Mouse (Mus musculus): ENCODE measurements around the gene Camk1g. TPM values are rescaled to one million over a fixed set of nuclear protein-coding genes. Genes with fewer than 3 reads are reported as not detected.

Camk1g gene
- polyA plus RNA-seq, 1 experiment from 2014 or later = 0.86 TPM

DNA sequence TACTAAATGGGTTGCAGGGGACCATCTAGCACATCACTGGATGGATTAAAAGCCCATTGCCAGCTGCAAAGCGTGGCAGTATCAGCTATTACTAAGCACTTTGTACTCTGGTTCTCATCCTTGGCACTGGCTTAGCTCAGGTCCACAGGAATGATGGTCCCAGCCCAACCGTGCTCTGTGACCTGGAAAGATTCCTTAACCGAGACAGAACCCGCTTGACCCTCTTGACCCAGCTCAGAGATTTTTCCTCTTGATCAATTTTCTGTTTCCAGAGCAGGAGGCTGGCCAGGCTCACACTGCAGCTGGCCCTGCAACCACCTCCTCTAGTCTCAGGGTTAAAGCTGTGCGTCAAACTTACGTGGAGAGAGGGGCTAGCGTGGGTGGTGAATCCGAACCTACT, 1.0 kb downstream of the Camk1g start:
- Histone ChIP-seq H3K4me3 (no peak overlapping the region), H3K4me1 (no peaks in the 10 kb centered on the region), H3K27ac (no peak overlapping the region), H3K4me2 (no peak overlapping the region), H3K27me3 (replicated peaks) (0 out of 2 replicates have a peak, but pooled peaks cover 13% of the 10 kb centered on the region), H3K9ac (no peak overlapping the region), H3K36me3 (no peaks in the 10 kb centered on the region), H3K9me3 (replicated peaks) (no peaks in the 10 kb centered on the region)
- 63% methylated on average over 8 of the region's 8 CpGs for WGBS (ENCODE audit: insufficient replicate concordance)
- no peak for ATAC-seq

DNA sequence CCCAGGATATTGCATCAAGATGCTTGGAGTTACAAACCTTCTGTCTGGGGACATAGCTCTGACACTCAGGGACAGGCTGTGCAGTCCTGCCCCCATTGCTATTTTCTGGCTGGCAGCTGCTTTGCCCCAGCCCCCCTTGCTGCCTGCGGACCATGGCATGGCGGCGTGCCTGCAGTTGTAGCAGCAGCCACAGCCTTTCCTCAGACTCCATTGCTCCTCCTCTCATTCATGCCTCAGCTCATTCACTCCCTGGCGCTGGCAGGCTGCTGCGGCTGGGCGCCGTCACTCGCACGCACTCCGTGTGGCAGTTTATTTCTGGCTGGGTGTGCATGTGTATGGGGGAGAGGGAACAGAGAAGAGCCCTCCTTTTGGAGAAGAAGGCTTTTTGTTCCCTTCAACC, 2.0 kb downstream of the Camk1g start:
- no peak overlapping the region for H3K27ac ChIP-seq
- no peak overlapping the region for H3K4me3 ChIP-seq
- no peaks in the 10 kb centered on the region for H3K9me3 ChIP-seq (replicated peaks)
- H3K9ac ChIP-seq = no peak overlapping the region
- H3K4me1 ChIP-seq = no peaks in the 10 kb centered on the region
- 0 out of 2 replicates have a peak, but pooled peaks cover 13% of the 10 kb centered on the region for H3K27me3 ChIP-seq (replicated peaks)
- no peak for ATAC-seq
- 52% methylated on average over 10 of the region's 10 CpGs for WGBS (ENCODE audit: insufficient replicate concordance)
- H3K4me2 ChIP-seq = no peak overlapping the region
- H3K36me3 ChIP-seq = no peaks in the 10 kb centered on the region

DNA sequence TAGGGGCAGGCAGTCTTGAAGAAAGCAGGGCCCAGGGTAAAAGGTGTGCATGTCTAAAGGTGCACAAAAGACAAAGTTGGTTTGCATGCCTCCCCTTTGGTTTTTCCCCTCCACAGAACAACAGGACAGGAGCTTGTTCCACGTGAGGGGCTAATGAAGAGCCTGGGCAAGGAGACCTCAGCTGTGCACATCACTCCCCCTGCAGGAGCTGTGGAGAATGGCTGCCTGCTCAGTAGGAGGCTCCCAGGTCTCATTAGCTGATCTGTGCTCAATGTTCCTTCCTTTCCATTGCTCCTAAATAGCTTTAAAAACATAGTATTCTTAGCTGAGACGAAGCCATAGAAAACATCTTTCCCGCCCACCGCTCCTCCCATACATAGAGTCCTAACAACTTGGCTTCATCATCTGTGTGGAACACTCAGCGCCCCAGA, 6.3 kb downstream of the Camk1g start:
- ATAC-seq = no peak

DNA sequence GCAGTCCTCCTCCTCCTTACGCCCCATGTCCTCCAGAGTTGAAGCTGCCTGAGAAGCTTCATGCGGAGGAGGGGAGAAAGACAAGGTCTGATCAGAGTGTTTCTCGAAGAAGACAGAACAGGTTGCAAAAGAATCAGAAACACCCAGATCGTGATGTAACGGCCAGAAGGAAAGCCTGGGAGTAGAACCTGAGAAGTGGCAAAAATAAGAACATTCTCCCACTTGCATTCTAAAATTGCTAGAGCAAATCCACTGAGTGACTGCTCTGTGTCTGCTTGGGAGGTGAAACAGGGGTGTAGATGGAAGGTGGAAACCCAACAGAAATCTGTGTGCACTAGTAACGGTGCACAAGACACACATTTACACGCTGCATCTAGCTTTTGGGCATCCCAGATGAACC, 8.0 kb downstream of the Camk1g start:
- ATAC-seq = no peak
- Histone ChIP-seq H3K27me3 (replicated peaks) (0 out of 2 replicates have a peak, but pooled peaks cover 3% of the 10 kb centered on the region), H3K9me3 (replicated peaks) (no peaks in the 10 kb centered on the region), H3K27ac (no peak overlapping the region), H3K4me1 (no peaks in the 10 kb centered on the region), H3K36me3 (no peaks in the 10 kb centered on the region), H3K4me2 (no peak overlapping the region), H3K4me3 (no peak overlapping the region), H3K9ac (no peak overlapping the region)
- WGBS (ENCODE audit: insufficient replicate concordance) = 69% methylated on average over 7 of the region's 7 CpGs

More for the DNA sequence above, 6.3 kb downstream of the Camk1g start:
- Histone ChIP-seq H3K36me3 (no peaks in the 10 kb centered on the region), H3K4me1 (no peaks in the 10 kb centered on the region), H3K9ac (no peak overlapping the region), H3K9me3 (replicated peaks) (no peaks in the 10 kb centered on the region), H3K4me3 (no peak overlapping the region), H3K27me3 (replicated peaks) (0 out of 2 replicates have a peak, but pooled peaks cover 13% of the 10 kb centered on the region), H3K4me2 (no peak overlapping the region), H3K27ac (no peak overlapping the region)
- 52% methylated on average over 5 of the region's 5 CpGs for WGBS (ENCODE audit: insufficient replicate concordance)

DNA sequence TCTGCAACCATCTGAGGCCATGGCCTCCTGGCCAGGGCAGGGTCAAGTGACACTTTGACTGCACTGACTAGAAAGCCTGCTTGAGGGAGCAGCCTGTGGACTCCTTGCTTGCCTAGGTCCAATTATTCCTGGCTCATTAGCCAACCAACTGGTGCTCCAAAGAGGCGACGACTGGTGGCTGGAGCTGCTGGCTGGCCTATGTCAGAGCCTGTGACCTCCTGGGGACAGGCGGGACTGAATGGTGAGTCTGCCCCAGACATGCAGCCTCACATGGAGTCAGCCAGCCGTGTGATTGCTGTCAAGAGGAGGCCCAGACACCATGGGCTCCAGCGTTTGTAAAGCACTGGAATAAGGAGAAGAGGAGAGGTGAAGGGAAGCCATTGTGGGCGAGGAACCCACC, 8.9 kb downstream of the Camk1g start:
- no peak for ATAC-seq
- Histone ChIP-seq H3K4me3 (no peak overlapping the region), H3K36me3 (no peaks in the 10 kb centered on the region), H3K9ac (no peak overlapping the region), H3K27ac (no peak overlapping the region), H3K9me3 (replicated peaks) (no peaks in the 10 kb centered on the region), H3K27me3 (replicated peaks) (0 out of 2 replicates have a peak, but pooled peaks cover 3% of the 10 kb centered on the region), H3K4me1 (no peaks in the 10 kb centered on the region), H3K4me2 (no peak overlapping the region)
- WGBS (ENCODE audit: insufficient replicate concordance) = 54% methylated on average over 6 of the region's 6 CpGs

DNA sequence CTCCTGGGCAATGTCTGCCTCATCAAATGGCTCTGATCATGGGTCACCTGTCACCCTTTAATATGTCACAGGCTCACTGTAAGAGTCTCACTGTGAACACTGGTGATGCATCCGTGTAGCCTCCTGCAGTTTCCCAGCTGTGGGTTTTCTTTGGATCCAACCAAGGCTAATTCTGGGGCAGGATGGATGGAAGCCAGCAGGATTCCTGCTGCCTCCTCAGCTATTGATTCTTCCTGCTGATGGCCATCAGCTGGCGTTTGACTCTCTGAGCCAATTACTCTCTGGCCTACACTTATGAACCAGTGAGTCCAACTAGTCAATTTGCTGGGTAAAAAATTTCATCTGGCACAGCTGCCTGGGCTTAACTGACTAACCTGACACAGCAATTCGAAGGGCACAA, 10.9 kb downstream of the Camk1g start:
- no peak overlapping the region for H3K4me2 ChIP-seq
- no peak overlapping the region for H3K4me3 ChIP-seq
- H3K4me1 ChIP-seq = no peaks in the 10 kb centered on the region
- no peaks in the 10 kb centered on the region for H3K9me3 ChIP-seq (replicated peaks)
- H3K27ac ChIP-seq = no peak overlapping the region
- no peak for ATAC-seq
- H3K27me3 ChIP-seq (replicated peaks) = no peaks in the 10 kb centered on the region
- no peak overlapping the region for H3K9ac ChIP-seq
- 52% methylated on average over 3 of the region's 3 CpGs for WGBS (ENCODE audit: insufficient replicate concordance)
- H3K36me3 ChIP-seq = no peaks in the 10 kb centered on the region

DNA sequence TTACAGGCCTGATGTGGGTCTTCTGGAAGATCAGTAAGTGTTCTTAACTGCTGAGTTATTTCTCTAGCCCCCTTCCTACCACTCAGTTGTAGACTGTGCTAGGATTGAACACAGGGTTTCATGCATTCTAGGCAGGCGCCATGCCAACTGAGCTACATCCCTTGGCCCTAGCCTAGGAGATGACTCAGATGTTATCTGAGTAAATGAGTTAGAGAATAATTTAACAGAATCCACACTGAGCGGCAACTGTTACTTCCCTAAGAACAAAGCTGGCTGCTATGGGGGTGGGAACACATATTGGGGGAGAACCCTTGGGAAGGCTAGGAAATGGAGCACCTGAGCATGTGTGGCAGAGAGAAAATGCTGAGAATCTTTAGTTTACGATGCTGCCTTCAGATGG, 18.5 kb downstream of the Camk1g start:
- no peak overlapping the region for H3K4me2 ChIP-seq
- H3K27ac ChIP-seq = no peak overlapping the region
- H3K4me3 ChIP-seq = no peak overlapping the region
- ATAC-seq = no peak
- H3K4me1 ChIP-seq = no peaks in the 10 kb centered on the region
- WGBS (ENCODE audit: insufficient replicate concordance) = 59% methylated on average over 3 of the region's 3 CpGs
- H3K27me3 ChIP-seq (replicated peaks) = no peaks in the 10 kb centered on the region
- no peak overlapping the region for H3K9ac ChIP-seq
- no peaks in the 10 kb centered on the region for H3K9me3 ChIP-seq (replicated peaks)
- no peaks in the 10 kb centered on the region for H3K36me3 ChIP-seq

DNA sequence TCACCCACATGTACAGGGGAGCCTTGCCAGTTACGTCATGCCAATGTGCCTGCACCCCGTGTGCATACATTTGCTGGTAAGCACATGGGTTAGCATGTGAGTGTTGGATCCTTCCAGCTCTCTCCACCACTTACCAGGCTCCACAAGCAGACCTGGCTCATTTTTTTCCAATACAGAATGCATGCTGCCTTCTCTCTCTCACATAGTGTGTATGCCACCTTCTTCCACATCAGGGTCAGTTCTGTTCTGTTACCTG, 19.6 kb downstream of the Camk1g start:
- no peak overlapping the region for H3K4me3 ChIP-seq
- ATAC-seq = no peak
- H3K27ac ChIP-seq = no peak overlapping the region
- 78% methylated on average over 2 of the region's 2 CpGs for WGBS (ENCODE audit: insufficient replicate concordance)
- H3K36me3 ChIP-seq = no peaks in the 10 kb centered on the region
- H3K4me2 ChIP-seq = no peak overlapping the region
- H3K27me3 ChIP-seq (replicated peaks) = no peaks in the 10 kb centered on the region
- H3K9me3 ChIP-seq (replicated peaks) = no peaks in the 10 kb centered on the region
- no peak overlapping the region for H3K9ac ChIP-seq
- H3K4me1 ChIP-seq = no peaks in the 10 kb centered on the region

DNA sequence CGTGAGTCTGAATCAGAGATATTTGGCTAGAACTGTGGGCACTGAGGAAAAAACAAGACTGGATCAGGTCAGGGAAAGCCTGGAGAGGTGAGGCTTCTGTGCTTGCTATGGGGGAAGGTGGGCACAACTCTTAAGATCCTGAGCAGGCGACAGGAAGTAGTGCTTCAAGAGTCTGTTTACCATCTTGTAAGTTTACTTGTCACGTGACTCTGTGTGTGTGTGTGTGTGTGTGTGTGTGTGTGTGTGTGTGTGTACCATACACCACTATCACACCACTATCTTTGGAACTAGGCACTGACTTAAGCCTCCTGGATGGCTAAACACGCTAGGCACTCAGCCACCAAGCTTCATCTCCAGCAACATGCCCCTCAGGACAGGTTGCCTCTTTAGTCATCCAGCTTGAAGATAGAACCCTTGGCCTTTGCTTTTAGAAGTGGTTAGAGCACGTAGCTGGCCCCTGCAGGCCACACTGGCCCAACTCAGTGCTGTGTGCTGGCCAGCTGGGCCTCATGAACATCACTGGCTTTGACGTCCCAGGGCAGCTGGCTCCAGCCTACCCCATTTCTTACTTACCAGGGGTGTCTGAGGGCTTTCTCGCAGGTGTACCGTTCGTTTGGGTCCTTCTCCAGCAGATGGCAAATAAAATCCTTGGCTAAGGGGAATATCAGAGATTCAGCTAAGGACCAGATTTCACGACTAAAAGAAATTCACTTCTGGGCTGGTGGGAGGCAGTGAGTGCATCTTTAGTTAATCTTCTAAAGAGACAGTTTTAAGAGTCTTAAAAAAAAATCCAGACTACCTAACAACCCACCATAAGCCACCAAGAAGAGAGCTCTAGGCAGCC, 20.2 kb downstream of the Camk1g start:
- no peak overlapping the region for H3K4me3 ChIP-seq
- no peaks in the 10 kb centered on the region for H3K4me1 ChIP-seq
- no peak overlapping the region for H3K4me2 ChIP-seq
- H3K9me3 ChIP-seq (replicated peaks) = no peaks in the 10 kb centered on the region
- 57% methylated on average over 10 of the region's 10 CpGs for WGBS (ENCODE audit: insufficient replicate concordance)
- ATAC-seq = no peak
- H3K9ac ChIP-seq = no peak overlapping the region
- no peaks in the 10 kb centered on the region for H3K27me3 ChIP-seq (replicated peaks)
- no peak overlapping the region for H3K27ac ChIP-seq
- no peaks in the 10 kb centered on the region for H3K36me3 ChIP-seq

DNA sequence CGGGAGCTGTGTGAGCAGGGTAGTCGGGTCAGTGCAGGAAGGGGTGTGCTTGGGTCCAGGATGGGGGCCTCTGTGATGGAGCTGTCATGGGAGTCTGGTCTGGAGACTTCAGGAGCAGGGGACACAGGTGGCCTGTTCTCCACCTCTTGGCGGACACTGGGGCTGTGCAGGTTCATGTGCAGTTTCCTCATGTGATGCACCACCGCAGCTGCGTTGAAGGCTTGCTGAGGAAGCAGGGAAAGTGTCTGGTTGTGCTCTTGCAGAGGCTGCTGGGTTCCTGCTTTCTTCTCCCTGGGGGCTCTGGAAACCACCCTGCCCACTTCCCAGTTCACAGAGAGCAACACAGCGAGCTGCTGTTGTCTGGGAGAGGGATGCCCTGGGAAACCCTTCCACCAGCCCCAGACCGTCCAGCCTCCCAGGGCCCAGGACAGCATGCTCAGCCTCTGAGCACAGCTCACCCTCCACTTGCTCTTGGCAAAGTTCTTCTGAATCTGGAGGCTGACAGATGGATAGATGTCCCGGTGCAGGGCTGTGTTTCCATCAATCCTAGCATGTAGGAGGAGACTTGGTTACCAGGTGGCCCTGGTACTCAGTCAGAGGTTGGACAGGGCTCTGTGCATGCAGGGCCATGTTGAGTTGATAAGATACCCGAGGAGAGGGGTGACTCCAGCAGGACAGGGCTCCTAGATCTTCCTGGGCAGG, 21.7 kb downstream of the Camk1g start:
- no peaks in the 10 kb centered on the region for H3K36me3 ChIP-seq
- no peak for ATAC-seq
- no peaks in the 10 kb centered on the region for H3K9me3 ChIP-seq (replicated peaks)
- no peaks in the 10 kb centered on the region for H3K4me1 ChIP-seq
- no peak overlapping the region for H3K4me2 ChIP-seq
- WGBS (ENCODE audit: insufficient replicate concordance) = 56% methylated on average over 9 of the region's 9 CpGs
- no peak overlapping the region for H3K9ac ChIP-seq
- no peak overlapping the region for H3K4me3 ChIP-seq
- no peak overlapping the region for H3K27ac ChIP-seq
- H3K27me3 ChIP-seq (replicated peaks) = no peaks in the 10 kb centered on the region

DNA sequence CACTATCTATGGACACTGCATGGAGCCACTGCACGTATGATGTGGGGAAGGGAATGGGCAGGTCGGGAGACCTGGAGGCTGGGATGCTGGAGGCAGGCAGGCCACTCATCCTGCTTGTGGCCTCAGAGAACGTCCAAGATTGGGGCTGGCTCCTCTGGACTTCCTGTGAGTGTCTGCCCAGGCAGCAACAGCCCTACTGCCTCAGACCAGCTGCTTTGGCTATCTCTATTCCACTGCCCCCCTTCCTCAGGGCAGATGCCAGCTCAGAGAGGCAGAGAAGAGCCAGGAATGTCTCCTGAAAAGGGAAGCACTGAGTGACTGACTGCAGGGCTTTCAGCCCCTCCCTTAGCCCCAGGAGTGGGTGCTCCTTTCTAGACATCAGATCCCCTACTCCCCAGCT, 23.2 kb downstream of the Camk1g start:
- Histone ChIP-seq H3K27me3 (replicated peaks) (no peaks in the 10 kb centered on the region), H3K36me3 (no peaks in the 10 kb centered on the region), H3K4me1 (no peaks in the 10 kb centered on the region), H3K4me2 (no peak overlapping the region), H3K9ac (no peak overlapping the region), H3K27ac (no peak overlapping the region), H3K9me3 (replicated peaks) (no peaks in the 10 kb centered on the region), H3K4me3 (no peak overlapping the region)
- ATAC-seq = no peak
- WGBS (ENCODE audit: insufficient replicate concordance) = 49% methylated on average over 3 of the region's 3 CpGs

DNA sequence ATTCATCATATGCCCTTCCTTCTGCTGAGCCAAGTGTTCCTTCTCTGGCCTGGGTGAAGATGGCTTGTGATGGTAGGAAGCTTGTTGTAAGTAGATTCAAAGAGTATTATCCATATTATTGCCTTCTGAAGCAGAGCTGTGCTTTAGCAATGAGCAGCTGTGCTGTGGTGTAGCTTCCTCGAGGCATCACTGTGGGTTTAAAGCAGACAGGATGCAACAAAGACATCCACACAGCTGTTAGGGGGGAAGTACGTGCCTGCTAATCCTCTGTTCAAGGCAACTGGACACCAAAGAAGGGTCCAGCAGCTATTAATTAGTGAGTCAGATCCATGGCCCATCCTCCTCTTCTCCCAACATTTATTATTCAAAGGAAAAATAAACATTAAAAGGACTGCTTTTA, 25.1 kb downstream of the Camk1g start:
- H3K27me3 ChIP-seq (replicated peaks) = no peaks in the 10 kb centered on the region
- no peak overlapping the region for H3K4me2 ChIP-seq
- H3K4me3 ChIP-seq = no peak overlapping the region
- H3K9ac ChIP-seq = no peak overlapping the region
- H3K9me3 ChIP-seq (replicated peaks) = no peaks in the 10 kb centered on the region
- H3K27ac ChIP-seq = no peak overlapping the region
- H3K4me1 ChIP-seq = no peaks in the 10 kb centered on the region
- no peak for ATAC-seq
- no peaks in the 10 kb centered on the region for H3K36me3 ChIP-seq
- 20% methylated on average over 2 of the region's 2 CpGs for WGBS (ENCODE audit: insufficient replicate concordance)

Measured in liver, embryonic 12.5 days (tissue).